ENCODE assay signal across 12 mouse cellular contexts in the genomic region with DNA sequence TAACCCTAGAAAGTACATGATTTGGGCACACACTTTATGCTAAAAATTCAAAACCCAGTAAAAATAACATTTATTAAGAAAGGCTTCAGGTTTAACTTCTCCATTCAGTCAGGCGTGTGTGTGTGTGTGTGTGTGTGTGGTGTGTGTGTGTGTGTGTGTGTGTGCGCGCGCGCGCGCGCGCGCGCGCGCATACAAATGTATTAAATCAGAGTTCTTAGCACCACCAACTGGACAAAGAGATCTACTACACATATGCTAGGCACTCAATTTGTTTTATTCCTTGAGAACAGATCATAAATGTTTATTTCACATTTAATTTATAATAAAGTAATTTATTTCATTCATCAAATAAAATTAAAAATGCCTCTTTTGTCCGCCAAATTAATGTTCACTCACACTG. TPM values are rescaled to one million over a fixed set of nuclear protein-coding genes. Genes with fewer than 3 reads are reported as not detected.
A peak's percentile ranks its signal among the peaks of the same experiment; 100 is the strongest.
DNase-seq lines count a peak whose midpoint lies in the region; ATAC-seq lines count a peak whose summit lies in the region.
"Had no signal": no experiment of that assay in that cellular context is flagged by ENCODE, and none has a peak within 500 bp of the region (broad histone marks: within the 10 kb centered on the region; RNA-seq: fewer than 3 reads in every experiment).

No protein-coding gene starts in this region.

- intact Hi-C loops in left cerebral cortex, postnatal 14 days (cut with DNase I) = loop anchor here (10.0 kb wide), 1 partner anchor 274 kb away; a partner anchor contains a TSS

- no peak for ATAC-seq in forebrain, embryonic 14.5 days
- no peak for ATAC-seq in forebrain, embryonic 15.5 days (replicated peaks)
- ATAC-seq in granulocyte monocyte progenitor cell, adult 5-6 weeks (replicated peaks; ENCODE audit: poor library complexity, severe bottlenecking) = peak; percentile 47; the same call in 1 of the 2 replicates
- no peak for ATAC-seq in heart, embryonic 11.5 days (replicated peaks; ENCODE audit: insufficient number of reproducible peaks, low FRiP score, low TSS enrichment)

- H3K4me2 ChIP-seq in forebrain, embryonic 14.5 days (ENCODE audit: low read length) = no peak overlapping the region
- no peak overlapping the region for H3K4me2 ChIP-seq in forebrain, embryonic 15.5 days (replicated peaks)
- no peak overlapping the region for H3K4me2 ChIP-seq in heart, embryonic 11.5 days
- H3K4me2 ChIP-seq: heart, embryonic 13.5 days; limb, embryonic 13.5 days; neural tube, embryonic 12.5 days had no signal

- H3K27me3 ChIP-seq in forebrain, embryonic 14.5 days (replicated peaks; ENCODE audit: control insufficient read depth, insufficient read depth, low read length) = no peaks in the 10 kb centered on the region
- no peaks in the 10 kb centered on the region for H3K27me3 ChIP-seq in forebrain, embryonic 15.5 days
- no peaks in the 10 kb centered on the region for H3K27me3 ChIP-seq in heart, embryonic 11.5 days (ENCODE audit: control insufficient read depth, insufficient read depth, low read length)
- H3K27me3 ChIP-seq: heart, embryonic 13.5 days; limb, embryonic 13.5 days; neural tube, embryonic 12.5 days had no signal

- no peaks in the 10 kb centered on the region for H3K9me3 ChIP-seq in forebrain, embryonic 14.5 days (replicated peaks; ENCODE audit: control insufficient read depth, low read length)
- no peaks in the 10 kb centered on the region for H3K9me3 ChIP-seq in forebrain, embryonic 15.5 days
- H3K9me3 ChIP-seq in heart, embryonic 11.5 days (replicated peaks; ENCODE audit: control insufficient read depth, low read length) = no peaks in the 10 kb centered on the region
- H3K9me3 ChIP-seq: heart, embryonic 13.5 days; limb, embryonic 13.5 days; neural tube, embryonic 12.5 days had no signal

- H3K27ac ChIP-seq in forebrain, embryonic 14.5 days (ENCODE audit: low read depth, low read length) = no peak overlapping the region
- no peak overlapping the region for H3K27ac ChIP-seq in forebrain, embryonic 15.5 days (replicated peaks)
- H3K27ac ChIP-seq in heart, embryonic 11.5 days (ENCODE audit: low read depth, low read length) = no peak overlapping the region
- H3K27ac ChIP-seq: heart, embryonic 13.5 days; limb, embryonic 13.5 days; neural tube, embryonic 12.5 days had no signal

- H3K9ac ChIP-seq in forebrain, embryonic 14.5 days (ENCODE audit: low read length) = no peak overlapping the region
- H3K9ac ChIP-seq in forebrain, embryonic 15.5 days (replicated peaks) = no peak overlapping the region
- no peak overlapping the region for H3K9ac ChIP-seq in heart, embryonic 11.5 days (ENCODE audit: low read depth, low read length)
- H3K9ac ChIP-seq: heart, embryonic 13.5 days; limb, embryonic 13.5 days; neural tube, embryonic 12.5 days had no signal

- no peak overlapping the region for H3K4me3 ChIP-seq in forebrain, embryonic 14.5 days (ENCODE audit: low read depth, low read length)
- no peak overlapping the region for H3K4me3 ChIP-seq in forebrain, embryonic 15.5 days
- no peak overlapping the region for H3K4me3 ChIP-seq in heart, embryonic 11.5 days (ENCODE audit: low read depth, low read length)
- H3K4me3 ChIP-seq: heart, embryonic 13.5 days; limb, embryonic 13.5 days; neural tube, embryonic 12.5 days had no signal

- DNase-seq in forebrain, embryonic 14.5 days (ENCODE audit: low spot score) = peak; percentile 67
- DNase-seq in left cerebral cortex, postnatal 14 days (ENCODE audit: low spot score in 2 of 2) = peak; percentile 41 to 75
- DNase-seq in left cerebral cortex, adult 8-10 months (ENCODE audit: low spot score in 2 of 2) = no peak
- DNase-seq in CD4-positive, CD25-positive, alpha-beta regulatory T cell, adult 2 months (ENCODE audit: low read depth, low spot score) = peak; percentile 60
- DNase-seq in ovary, postnatal 36 days (ENCODE audit: low spot score) = no peak
- DNase-seq: cerebellum, adult 9-11 months had no signal

- H3K4me1 ChIP-seq in forebrain, embryonic 14.5 days (ENCODE audit: control insufficient read depth, insufficient read depth, low read length) = peaks cover 10% of the 10 kb centered on the region
- H3K4me1 ChIP-seq in forebrain, embryonic 15.5 days = peaks cover 16% of the 10 kb centered on the region
- no peaks in the 10 kb centered on the region for H3K4me1 ChIP-seq in heart, embryonic 11.5 days (ENCODE audit: control insufficient read depth, insufficient read depth, low read length)
- H3K4me1 ChIP-seq: heart, embryonic 13.5 days had no signal

- H3K36me3 ChIP-seq in forebrain, embryonic 14.5 days (ENCODE audit: control insufficient read depth, insufficient read depth, low read length) = no peaks in the 10 kb centered on the region
- no peaks in the 10 kb centered on the region for H3K36me3 ChIP-seq in forebrain, embryonic 15.5 days
- no peaks in the 10 kb centered on the region for H3K36me3 ChIP-seq in heart, embryonic 11.5 days (ENCODE audit: control insufficient read depth, insufficient read depth, low read length)
- H3K36me3 ChIP-seq: heart, embryonic 13.5 days; limb, embryonic 13.5 days; neural tube, embryonic 12.5 days had no signal

- WGBS in forebrain, embryonic 14.5 days = 90% methylated on average over 14 of the region's 14 CpGs
- WGBS in forebrain, embryonic 15.5 days = 82% methylated on average over 14 of the region's 14 CpGs
- 81% methylated on average over 14 of the region's 14 CpGs for WGBS in heart, embryonic 11.5 days (ENCODE audit: insufficient replicate concordance)

RNA-seq across cellular contexts. Expression of a gene that starts 45.5 kb away (rescaled TPM):
- 8.4 and 12.5 TPM in 2 replicates for polyA plus RNA-seq in forebrain, embryonic 14.5 days (2014; fragmentation: Nextera tagmentation; extraction: Ambion mirVana)
- 9.8 and 9.9 TPM in 2 replicates for polyA plus RNA-seq in forebrain, embryonic 15.5 days (2015; fragmentation: Nextera tagmentation; extraction: Ambion mirVana)
- under 1 TPM; 0.29 to 0.61 TPM for total RNA-seq in left cerebral cortex, postnatal 14 days (2021)
- total RNA-seq in left cerebral cortex, adult 8-10 months (2022) = under 1 TPM; 0.15 to 0.77 (median 0.62) TPM
- total RNA-seq in granulocyte monocyte progenitor cell, adult 5-6 weeks (2014; fragmentation: Nextera tagmentation) = 3.5 and 5.3 TPM in 2 replicates
- 5.9 and 9.3 TPM in 2 replicates for total RNA-seq in granulocyte monocyte progenitor cell, adult 5-6 weeks (2017)
- polyA plus RNA-seq in heart, embryonic 11.5 days (2014; fragmentation: Nextera tagmentation; extraction: Ambion mirVana) = 9.9 and 13.1 TPM in 2 replicates

RNA-seq across cellular contexts. Expression of a gene that starts 45.6 kb away (rescaled TPM):
- polyA plus RNA-seq in forebrain, embryonic 14.5 days (2014; fragmentation: Nextera tagmentation; extraction: Ambion mirVana) = 78.8 and 80.6 TPM in 2 replicates
- polyA plus RNA-seq in forebrain, embryonic 15.5 days (2015; fragmentation: Nextera tagmentation; extraction: Ambion mirVana) = 70.1 and 72.0 TPM in 2 replicates
- total RNA-seq in left cerebral cortex, postnatal 14 days (2021) = 10 to 100 TPM; 26.5 to 30.0 TPM
- 10 to 100 TPM; 18.0 to 27.7 (median 22.2) TPM for total RNA-seq in left cerebral cortex, adult 8-10 months (2022)
- total RNA-seq in granulocyte monocyte progenitor cell, adult 5-6 weeks (2014; fragmentation: Nextera tagmentation) = 38.1 and 41.9 TPM in 2 replicates
- 19.0 and 22.6 TPM in 2 replicates for total RNA-seq in granulocyte monocyte progenitor cell, adult 5-6 weeks (2017)
- 34.1 and 36.9 TPM in 2 replicates for polyA plus RNA-seq in heart, embryonic 11.5 days (2014; fragmentation: Nextera tagmentation; extraction: Ambion mirVana)

Comparison
In these comparisons a context has a peak if more than half of its experiments do, and no peak if none do; other contexts are left out.
1. DNase-seq: peak in forebrain, embryonic 14.5 days (single experiment), left cerebral cortex, postnatal 14 days (2 of 2) and CD4-positive, CD25-positive, alpha-beta regulatory T cell, adult 2 months (single experiment); none in left cerebral cortex, adult 8-10 months (0 of 2) and ovary, postnatal 36 days (single experiment).